Mouse (Mus musculus): ENCODE measurements around the gene Sprr1a.
"Not testable (repeated sequence)": the region's sequence is repeated elsewhere in the genome, so short reads cannot be mapped to it uniquely, and the experiment has no call there.

Gene Sprr1a

GRCm38 (mm10) chr3:92485863-92486262 lies at the start of gene Sprr1a:
Gene Sprr1a (minus strand): TSS chr3:92485895.
- DNase-seq (ENCODE audit: low spot score): no peak

GRCm38 (mm10) chr3:92534411-92534810 lies 48.7 kb upstream of the Sprr1a start, which contains the start of gene 2310046K23Rik:
Gene 2310046K23Rik (minus strand): TSS chr3:92534511.
- DNase-seq (ENCODE audit: low spot score): no peak

- no peak for DNase-seq (ENCODE audit: low spot score)
These were observed 26.6 kb upstream of the Sprr1a start for GRCm38 (mm10) chr3:92512325-92512724.

GRCm38 (mm10) chr3:92510786-92511185 lies 25.1 kb upstream of the Sprr1a start:
- DNase-seq (ENCODE audit: low spot score): peak; percentile 33

GRCm38 (mm10) chr3:92508185-92508584 lies 22.5 kb upstream of the Sprr1a start:
- DNase-seq (ENCODE audit: low spot score): no peak

GRCm38 (mm10) chr3:92503528-92503927 lies 17.8 kb upstream of the Sprr1a start:
- no peak for DNase-seq (ENCODE audit: low spot score)

GRCm38 (mm10) chr3:92500393-92500792 lies 14.7 kb upstream of the Sprr1a start, which contains the start of gene Sprr4:
Gene Sprr4 (minus strand): TSS chr3:92500493.
- DNase-seq (ENCODE audit: low spot score): no peak

- DNase-seq (ENCODE audit: low spot score): not testable (repeated sequence)
These were observed 4.6 kb upstream of the Sprr1a start for GRCm38 (mm10) chr3:92490262-92490661.

- DNase-seq (ENCODE audit: low spot score): no peak
These were observed 612 bp upstream of the Sprr1a start for GRCm38 (mm10) chr3:92486307-92486706.

- not testable (repeated sequence) for DNase-seq (ENCODE audit: low spot score)
These were observed 4.4 kb downstream of the Sprr1a start for GRCm38 (mm10) chr3:92481249-92481648.

- no peak for DNase-seq (ENCODE audit: low spot score)
These were observed 15.6 kb downstream of the Sprr1a start for GRCm38 (mm10) chr3:92470111-92470510.

GRCm38 (mm10) chr3:92467424-92467823 lies 18.3 kb downstream of the Sprr1a start:
- no peak for DNase-seq (ENCODE audit: low spot score)

GRCm38 (mm10) chr3:92466576-92466975 lies 19.1 kb downstream of the Sprr1a start:
- DNase-seq (ENCODE audit: low spot score): no peak

GRCm38 (mm10) chr3:92458620-92459019 lies 27.1 kb downstream of the Sprr1a start, which contains the start of gene Sprr3:
Gene Sprr3 (minus strand): TSS chr3:92458720.
- DNase-seq (ENCODE audit: low spot score): no peak

GRCm38 (mm10) chr3:92455151-92455550 lies 30.5 kb downstream of the Sprr1a start:
- DNase-seq (ENCODE audit: low spot score): no peak

GRCm38 (mm10) chr3:92440177-92440576 lies 45.5 kb downstream of the Sprr1a start:
- DNase-seq (ENCODE audit: low spot score): no peak

- no peak for DNase-seq (ENCODE audit: low spot score)
These were observed 47.0 kb downstream of the Sprr1a start, which contains the start of gene Sprr1b for GRCm38 (mm10) chr3:92438689-92439088. Gene Sprr1b (minus strand): TSS chr3:92438789.
